Mouse (Mus musculus) thymus, postnatal 14 days (tissue): ENCODE results near the gene Ptprn2.

Source experiments
- DNase-seq: peaks from one replicate; pipeline ENCODE4 v3.0.0; 2021

The Ptprn2 gene

GRCm38 (mm10) chr12:117239927-117240715, 754.6 kb downstream of the Ptprn2 start:
- DNase-seq = no peak

GRCm38 (mm10) chr12:117242181-117242580, 756.7 kb downstream of the Ptprn2 start:
- DNase-seq = no peak

- DNase-seq = no peak
Observed at GRCm38 (mm10) chr12:117245885-117246478, 760.5 kb downstream of the Ptprn2 start.

- DNase-seq = no peak
Observed at GRCm38 (mm10) chr12:117250465-117250864, 764.9 kb downstream of the Ptprn2 start.

GRCm38 (mm10) chr12:117251663-117252425, 766.3 kb downstream of the Ptprn2 start:
- no peak for DNase-seq

GRCm38 (mm10) chr12:117252426-117252779, 766.9 kb downstream of the Ptprn2 start:
- DNase-seq = no peak

- no peak for DNase-seq
Observed at GRCm38 (mm10) chr12:117254356-117254755, 768.8 kb downstream of the Ptprn2 start.

- no peak for DNase-seq
Observed at GRCm38 (mm10) chr12:117255325-117255724, 769.8 kb downstream of the Ptprn2 start.

- no peak for DNase-seq
Observed at GRCm38 (mm10) chr12:117255776-117256342, 770.3 kb downstream of the Ptprn2 start.

GRCm38 (mm10) chr12:117256849-117257204, 771.3 kb downstream of the Ptprn2 start:
- no peak for DNase-seq

GRCm38 (mm10) chr12:117257205-117257920, 771.8 kb downstream of the Ptprn2 start:
- no peak for DNase-seq

GRCm38 (mm10) chr12:117257921-117258497, 772.5 kb downstream of the Ptprn2 start:
- DNase-seq = no peak

GRCm38 (mm10) chr12:117260391-117261164, 775.1 kb downstream of the Ptprn2 start:
- no peak for DNase-seq

GRCm38 (mm10) chr12:117261165-117261440, 775.6 kb downstream of the Ptprn2 start:
- no peak for DNase-seq

- DNase-seq = no peak
Observed at GRCm38 (mm10) chr12:117262003-117262402, 776.5 kb downstream of the Ptprn2 start.

- DNase-seq = no peak
Observed at GRCm38 (mm10) chr12:117263081-117263480, 777.6 kb downstream of the Ptprn2 start.

GRCm38 (mm10) chr12:117265211-117265610, 779.7 kb downstream of the Ptprn2 start:
- DNase-seq = no peak

- no peak for DNase-seq
Observed at GRCm38 (mm10) chr12:117268543-117269172, 783.1 kb downstream of the Ptprn2 start.

- DNase-seq = no peak
Observed at GRCm38 (mm10) chr12:117269310-117269709, 783.8 kb downstream of the Ptprn2 start.

- DNase-seq = no peak
Observed at GRCm38 (mm10) chr12:117270199-117270598, 784.7 kb downstream of the Ptprn2 start.

GRCm38 (mm10) chr12:117273166-117273565, 787.6 kb downstream of the Ptprn2 start:
- no peak for DNase-seq
